Mouse (Mus musculus): ENCODE measurements around the gene Nup210l. TPM values are rescaled to one million over a fixed set of nuclear protein-coding genes. Genes with fewer than 3 reads are reported as not detected.

The Nup210l gene
- polyA plus RNA-seq, 1 experiment from 2014 or later, result 0.76 TPM

GRCm38 (mm10) chr3:90155996-90156395 lies 52.1 kb downstream of the Nup210l start:
- Histone ChIP-seq H3K27me3 (ENCODE audit: control insufficient read depth, insufficient read depth, low read length) (no peaks in the 10 kb centered on the region), H3K9me3 (ENCODE audit: control insufficient read depth, low read length) (no peaks in the 10 kb centered on the region), H3K27ac (ENCODE audit: low read depth, low read length) (no peak overlapping the region), H3K36me3 (ENCODE audit: control insufficient read depth, insufficient read depth, low read length) (no peaks in the 10 kb centered on the region), H3K4me1 (ENCODE audit: control insufficient read depth, insufficient read depth, low read length) (no peaks in the 10 kb centered on the region), H3K4me2 (replicated peaks; ENCODE audit: low read depth, low read length) (no peak overlapping the region), H3K9ac (ENCODE audit: low read depth, low read length) (no peak overlapping the region), H3K4me3 (ENCODE audit: low read length) (no peak overlapping the region)
- WGBS, result 61% methylated on average over 5 of the region's 5 CpGs
- ATAC-seq (ENCODE audit: low FRiP score, low TSS enrichment), result no peak

- 91% methylated on average over 9 of the region's 9 CpGs for WGBS
- Histone ChIP-seq H3K27ac (ENCODE audit: low read depth, low read length) (no peak overlapping the region), H3K27me3 (ENCODE audit: control insufficient read depth, insufficient read depth, low read length) (no peaks in the 10 kb centered on the region), H3K9me3 (ENCODE audit: control insufficient read depth, low read length) (no peaks in the 10 kb centered on the region), H3K4me3 (ENCODE audit: low read length) (no peak overlapping the region), H3K4me2 (replicated peaks; ENCODE audit: low read depth, low read length) (no peak overlapping the region), H3K4me1 (ENCODE audit: control insufficient read depth, insufficient read depth, low read length) (no peaks in the 10 kb centered on the region), H3K9ac (ENCODE audit: low read depth, low read length) (no peak overlapping the region), H3K36me3 (ENCODE audit: control insufficient read depth, insufficient read depth, low read length) (no peaks in the 10 kb centered on the region)
- no peak for ATAC-seq (ENCODE audit: low FRiP score, low TSS enrichment)
Measured at GRCm38 (mm10) chr3:90159757-90160156, 55.8 kb downstream of the Nup210l start.

GRCm38 (mm10) chr3:90161541-90161940 lies 57.6 kb downstream of the Nup210l start:
- H3K4me2 ChIP-seq (replicated peaks; ENCODE audit: low read depth, low read length), result no peak overlapping the region
- ATAC-seq (ENCODE audit: low FRiP score, low TSS enrichment), result no peak

GRCm38 (mm10) chr3:90179566-90179965 lies 75.6 kb downstream of the Nup210l start:
- H3K4me1 ChIP-seq (ENCODE audit: control insufficient read depth, insufficient read depth, low read length), result no peaks in the 10 kb centered on the region
- 73% methylated on average over 3 of the region's 3 CpGs for WGBS
- H3K27ac ChIP-seq (ENCODE audit: low read depth, low read length), result no peak overlapping the region
- H3K4me3 ChIP-seq (ENCODE audit: low read length), result no peak overlapping the region
- H3K9me3 ChIP-seq (ENCODE audit: control insufficient read depth, low read length), result no peaks in the 10 kb centered on the region
- no peaks in the 10 kb centered on the region for H3K36me3 ChIP-seq (ENCODE audit: control insufficient read depth, insufficient read depth, low read length)
- no peak overlapping the region for H3K4me2 ChIP-seq (replicated peaks; ENCODE audit: low read depth, low read length)
- ATAC-seq (ENCODE audit: low FRiP score, low TSS enrichment), result no peak
- H3K27me3 ChIP-seq (ENCODE audit: control insufficient read depth, insufficient read depth, low read length), result no peaks in the 10 kb centered on the region
- H3K9ac ChIP-seq (ENCODE audit: low read depth, low read length), result no peak overlapping the region

More at GRCm38 (mm10) chr3:90161541-90161940, 57.6 kb downstream of the Nup210l start:
- 82% methylated on average over 3 of the region's 3 CpGs for WGBS
- H3K4me3 ChIP-seq (ENCODE audit: low read length), result no peak overlapping the region
- H3K36me3 ChIP-seq (ENCODE audit: control insufficient read depth, insufficient read depth, low read length), result no peaks in the 10 kb centered on the region
- H3K27me3 ChIP-seq (ENCODE audit: control insufficient read depth, insufficient read depth, low read length), result no peaks in the 10 kb centered on the region
- no peak overlapping the region for H3K27ac ChIP-seq (ENCODE audit: low read depth, low read length)
- no peaks in the 10 kb centered on the region for H3K9me3 ChIP-seq (ENCODE audit: control insufficient read depth, low read length)
- no peaks in the 10 kb centered on the region for H3K4me1 ChIP-seq (ENCODE audit: control insufficient read depth, insufficient read depth, low read length)
- H3K9ac ChIP-seq (ENCODE audit: low read depth, low read length), result no peak overlapping the region

GRCm38 (mm10) chr3:90183581-90183980 lies 79.6 kb downstream of the Nup210l start:
- no peaks in the 10 kb centered on the region for H3K4me1 ChIP-seq (ENCODE audit: control insufficient read depth, insufficient read depth, low read length)
- H3K27ac ChIP-seq (ENCODE audit: low read depth, low read length), result no peak overlapping the region
- 76% methylated on average over 3 of the region's 3 CpGs for WGBS
- H3K9ac ChIP-seq (ENCODE audit: low read depth, low read length), result no peak overlapping the region
- H3K4me3 ChIP-seq (ENCODE audit: low read length), result no peak overlapping the region
- no peaks in the 10 kb centered on the region for H3K9me3 ChIP-seq (ENCODE audit: control insufficient read depth, low read length)
- no peak for ATAC-seq (ENCODE audit: low FRiP score, low TSS enrichment)
- no peaks in the 10 kb centered on the region for H3K36me3 ChIP-seq (ENCODE audit: control insufficient read depth, insufficient read depth, low read length)
- H3K27me3 ChIP-seq (ENCODE audit: control insufficient read depth, insufficient read depth, low read length), result no peaks in the 10 kb centered on the region
- no peak overlapping the region for H3K4me2 ChIP-seq (replicated peaks; ENCODE audit: low read depth, low read length)

GRCm38 (mm10) chr3:90190859-90191510 lies 87.1 kb downstream of the Nup210l start:
- Histone ChIP-seq H3K4me2 (replicated peaks; ENCODE audit: low read depth, low read length) (no peak overlapping the region), H3K36me3 (ENCODE audit: control insufficient read depth, insufficient read depth, low read length) (no peaks in the 10 kb centered on the region), H3K27ac (ENCODE audit: low read depth, low read length) (no peak overlapping the region), H3K9me3 (ENCODE audit: control insufficient read depth, low read length) (no peaks in the 10 kb centered on the region), H3K4me1 (ENCODE audit: control insufficient read depth, insufficient read depth, low read length) (no peaks in the 10 kb centered on the region), H3K27me3 (ENCODE audit: control insufficient read depth, insufficient read depth, low read length) (no peaks in the 10 kb centered on the region), H3K4me3 (ENCODE audit: low read length) (no peak overlapping the region), H3K9ac (ENCODE audit: low read depth, low read length) (no peak overlapping the region)
- WGBS, result 78% methylated on average over 11 of the region's 11 CpGs
- ATAC-seq (ENCODE audit: low FRiP score, low TSS enrichment), result no peak

- Histone ChIP-seq H3K27me3 (ENCODE audit: control insufficient read depth, insufficient read depth, low read length) (no peaks in the 10 kb centered on the region), H3K4me3 (ENCODE audit: low read length) (no peak overlapping the region), H3K9me3 (ENCODE audit: control insufficient read depth, low read length) (no peaks in the 10 kb centered on the region), H3K4me1 (ENCODE audit: control insufficient read depth, insufficient read depth, low read length) (no peaks in the 10 kb centered on the region), H3K27ac (ENCODE audit: low read depth, low read length) (no peak overlapping the region), H3K36me3 (ENCODE audit: control insufficient read depth, insufficient read depth, low read length) (no peaks in the 10 kb centered on the region), H3K9ac (ENCODE audit: low read depth, low read length) (no peak overlapping the region), H3K4me2 (replicated peaks; ENCODE audit: low read depth, low read length) (no peak overlapping the region)
- no peak for ATAC-seq (ENCODE audit: low FRiP score, low TSS enrichment)
- WGBS, result 45% methylated on average over 4 of the region's 4 CpGs
Measured at GRCm38 (mm10) chr3:90194759-90195158, 90.8 kb downstream of the Nup210l start.

- Histone ChIP-seq H3K4me1 (ENCODE audit: control insufficient read depth, insufficient read depth, low read length) (no peaks in the 10 kb centered on the region), H3K36me3 (ENCODE audit: control insufficient read depth, insufficient read depth, low read length) (no peaks in the 10 kb centered on the region), H3K27ac (ENCODE audit: low read depth, low read length) (no peak overlapping the region), H3K4me3 (ENCODE audit: low read length) (no peak overlapping the region), H3K9ac (ENCODE audit: low read depth, low read length) (no peak overlapping the region), H3K9me3 (ENCODE audit: control insufficient read depth, low read length) (no peaks in the 10 kb centered on the region), H3K27me3 (ENCODE audit: control insufficient read depth, insufficient read depth, low read length) (no peaks in the 10 kb centered on the region), H3K4me2 (replicated peaks; ENCODE audit: low read depth, low read length) (no peak overlapping the region)
- no peak for ATAC-seq (ENCODE audit: low FRiP score, low TSS enrichment)
- WGBS, result 84% methylated on average over 1 of the region's 1 CpGs
Measured at GRCm38 (mm10) chr3:90195644-90196043, 91.7 kb downstream of the Nup210l start.

GRCm38 (mm10) chr3:90197548-90197947 lies 93.6 kb downstream of the Nup210l start:
- H3K4me1 ChIP-seq (ENCODE audit: control insufficient read depth, insufficient read depth, low read length), result no peaks in the 10 kb centered on the region
- no peaks in the 10 kb centered on the region for H3K27me3 ChIP-seq (ENCODE audit: control insufficient read depth, insufficient read depth, low read length)
- H3K27ac ChIP-seq (ENCODE audit: low read depth, low read length), result no peak overlapping the region
- no peaks in the 10 kb centered on the region for H3K36me3 ChIP-seq (ENCODE audit: control insufficient read depth, insufficient read depth, low read length)
- ATAC-seq (ENCODE audit: low FRiP score, low TSS enrichment), result no peak
- H3K9ac ChIP-seq (ENCODE audit: low read depth, low read length), result no peak overlapping the region
- 79% methylated on average over 1 of the region's 1 CpGs for WGBS
- no peak overlapping the region for H3K4me2 ChIP-seq (replicated peaks; ENCODE audit: low read depth, low read length)
- no peaks in the 10 kb centered on the region for H3K9me3 ChIP-seq (ENCODE audit: control insufficient read depth, low read length)
- no peak overlapping the region for H3K4me3 ChIP-seq (ENCODE audit: low read length)

Measured in kidney, embryonic 14.5 days (tissue).